Comparison of ENCODE assay signal across 8 mouse cellular contexts in the genomic region with DNA sequence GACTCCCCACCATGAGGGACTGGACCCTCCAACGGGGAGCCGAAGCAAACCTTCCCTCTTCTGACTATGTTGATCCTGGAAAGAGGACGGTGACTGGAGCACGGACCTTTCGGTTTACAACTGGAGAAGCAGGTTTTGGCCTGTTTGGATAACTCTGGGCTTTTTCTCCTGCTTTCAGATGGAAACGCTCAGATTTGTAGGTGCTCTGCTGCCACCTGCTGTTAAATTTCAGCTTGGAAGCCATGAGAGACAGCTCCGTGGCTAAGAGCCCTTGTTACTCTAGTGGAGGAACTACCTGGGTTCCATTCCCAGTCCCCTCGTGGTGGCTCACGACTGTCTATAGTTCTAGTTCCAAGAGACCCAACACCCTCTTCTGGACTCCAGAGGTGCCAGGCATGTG. TPM values are rescaled to one million over a fixed set of nuclear protein-coding genes. Genes with fewer than 3 reads are reported as not detected.
A peak's percentile ranks its signal among the peaks of the same experiment; 100 is the strongest.
DNase-seq lines count a peak whose midpoint lies in the region; ATAC-seq and TF ChIP-seq lines count a peak whose summit lies in the region.

No protein-coding gene starts in this region.

- TF ChIP-seq CTCF in lung, postnatal 0 days (IDR thresholded peaks at IDR 0.05) = peak; percentile 79

- no peak overlapping the region for H3K27ac ChIP-seq in lung, postnatal 0 days (ENCODE audit: low read length)

- no peaks in the 10 kb centered on the region for H3K27me3 ChIP-seq in lung, postnatal 0 days (replicated peaks; ENCODE audit: insufficient read depth, low read length)

- TF ChIP-seq EP300 in lung, postnatal 0 days (IDR thresholded peaks at IDR 0.05) = no peak

- no peaks in the 10 kb centered on the region for H3K9me3 ChIP-seq in lung, postnatal 0 days (ENCODE audit: low read length)

- no peaks in the 10 kb centered on the region for H3K4me1 ChIP-seq in lung, postnatal 0 days (ENCODE audit: insufficient read depth, low read depth, low read length)

- no peak overlapping the region for H3K4me2 ChIP-seq in lung, postnatal 0 days (replicated peaks; ENCODE audit: low read depth, low read length)

- peak; percentile 35; the same call in 1 of the 2 replicates for ATAC-seq in lung, postnatal 0 days
- ATAC-seq in erythroid progenitor cell, adult 5-6 weeks (replicated peaks; ENCODE audit: low FRiP score, poor library complexity, severe bottlenecking) = no peak

- DNase-seq in ES-CJ7 (ENCODE audit: low read depth, low spot score) = peak; percentile 93
- DNase-seq in adrenal gland, adult 2 months = peak; percentile 77
- peak; percentile 87 for DNase-seq in embryo, embryonic 11 days
- DNase-seq in heart, postnatal 4 days = peak; percentile 80
- peak; percentile 56 to 87 for DNase-seq in layer of hippocampus, adult 8-10 months (ENCODE audit: low spot score in 2 of 2)
- peak; percentile 85 for DNase-seq in lung, postnatal 0 days (ENCODE audit: low spot score)
- peak; percentile 61 to 64 for DNase-seq in right cerebral cortex, postnatal 36 days (ENCODE audit: low spot score in 2 of 2)

- WGBS in lung, postnatal 0 days = 13% methylated on average over 9 of the region's 9 CpGs

- no peak overlapping the region for H3K4me3 ChIP-seq in lung, postnatal 0 days (ENCODE audit: low read depth, low read length)

- H3K36me3 ChIP-seq in lung, postnatal 0 days (ENCODE audit: insufficient read depth, low read length) = no peaks in the 10 kb centered on the region

- H3K9ac ChIP-seq in lung, postnatal 0 days (replicated peaks; ENCODE audit: low read depth) = no peak overlapping the region

RNA-seq across cellular contexts. Expression of a gene that starts 45.6 kb away (rescaled TPM):
- total RNA-seq in adrenal gland, adult 2 months (2021) = 1 to 10 TPM in 1 of 2 experiments, under 1 TPM in 1; 0.21 to 4.7 TPM
- polyA plus RNA-seq in adrenal gland, adult 2 months (2012; rRNA removed) = 19.0 and 37.5 TPM in 2 replicates
- total RNA-seq in heart, postnatal 4 days (2021) = under 1 TPM; 0.17 to 0.52 TPM
- total RNA-seq in layer of hippocampus, adult 8-10 months (2022) = 10 to 100 TPM; 22.2 to 31.0 (median 25.0) TPM
- polyA plus RNA-seq in lung, postnatal 0 days (2015; fragmentation: Nextera tagmentation; extraction: Ambion mirVana) = 0.05 and 0.12 TPM in 2 replicates
- not detected in 2 replicates for total RNA-seq in erythroid progenitor cell, adult 5-6 weeks (2015; ENCODE audit: low replicate concordance)
- total RNA-seq in erythroid progenitor cell, adult 5-6 weeks (2017; ENCODE audit: low replicate concordance) = not detected in 2 replicates

Comparison
In these comparisons a context has a peak if more than half of its experiments do, and no peak if none do; other contexts are left out.
1. RNA of a gene that starts 45.6 kb away (total RNA-seq): 22.2 to 31.0 TPM in layer of hippocampus, adult 8-10 months; 0.21 to 4.7 TPM in adrenal gland, adult 2 months, 0.17 to 0.52 TPM in heart, postnatal 4 days and not detected in erythroid progenitor cell, adult 5-6 weeks; every median in the first group is over 4 times any median in the second.
2. Peak in every context shown above with its lines, with median percentiles within 50 percentile points of each other: DNase-seq.